Mouse (Mus musculus): Measurements from ENCODE around the gene Crtap. TPM values are rescaled to one million over a fixed set of nuclear protein-coding genes. Genes with fewer than 3 reads are reported as not detected.

Gene Crtap
- total RNA-seq, 1 experiment = 106 TPM

DNA sequence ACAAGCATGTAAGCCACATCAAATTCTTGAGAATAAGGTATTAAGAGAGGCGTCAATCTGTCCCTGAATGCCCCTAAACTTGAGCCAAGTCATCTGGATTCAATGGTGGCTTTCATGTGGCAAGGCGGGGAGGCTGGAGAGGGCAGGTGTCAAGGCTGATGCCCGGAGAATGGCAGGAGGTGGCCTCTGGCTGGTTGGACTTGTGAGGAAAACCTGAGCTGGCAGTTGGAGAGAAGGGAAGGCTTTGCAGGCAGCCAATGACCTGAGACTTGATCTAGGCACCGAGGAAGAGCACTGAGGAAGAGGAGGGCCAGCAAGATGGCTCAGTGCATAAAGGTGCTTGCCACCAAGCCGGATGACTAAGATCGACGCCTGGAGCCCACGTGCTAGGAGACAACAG is 2.2 kb downstream of the Crtap start:
- in situ Hi-C loops (cut with MboI; ENCODE audit: low sequenced_read_pairs in 2 of 2, unreplicated experiment in 2 of 2) = no loop called here
- H3K36me3 ChIP-seq (ENCODE audit: control insufficient read depth, insufficient read depth, low read length, poor library complexity, severe bottlenecking) = 0 out of 2 replicates have a peak, but pooled peaks cover 4% of the 10 kb centered on the region
- H3K4me1 ChIP-seq (ENCODE audit: control insufficient read depth in 2 of 2, insufficient read depth in 2 of 2, low read length in 2 of 2, poor library complexity in 1 of 2) = peaks cover 0 to 11% of the 10 kb centered on the region in 2 experiments; a peak in 3 of 4 replicates
- no peak for TF ChIP-seq ZC3H11A (IDR thresholded peaks at IDR 0.05; ENCODE audit: borderline replicate concordance, low read depth, low read length)
- TF ChIP-seq MAFK (IDR thresholded peaks at IDR 0.05; ENCODE audit: insufficient read depth, low read depth, low read length) = no peak
- no peak for TF ChIP-seq HCFC1 (IDR thresholded peaks at IDR 0.05; ENCODE audit: borderline replicate concordance, insufficient read depth, low read length)
- TF ChIP-seq CHD2 (IDR thresholded peaks at IDR 0.05; ENCODE audit: low read depth, low read length) = no peak
- TF ChIP-seq ZNF384 (IDR thresholded peaks at IDR 0.05; ENCODE audit: low read depth, low read length) = no peak
- no peaks in the 10 kb centered on the region for H3K9me3 ChIP-seq (ENCODE audit: control insufficient read depth, insufficient read depth, low read depth, low read length)
- no peak overlapping the region for H3K27ac ChIP-seq (ENCODE audit: insufficient read depth, low read depth, low read length, poor library complexity, severe bottlenecking)
- no peak for DNase-seq (ENCODE audit: low read depth, low spot score)
- no peak overlapping the region for H3K4me3 ChIP-seq (ENCODE audit: insufficient read depth in 1 of 2, low read depth in 1 of 2, low read length in 2 of 2, poor library complexity in 1 of 2, severe bottlenecking in 1 of 2)
- no peak overlapping the region for H3K9ac ChIP-seq (ENCODE audit: insufficient read depth, low read depth, low read length, poor library complexity, severe bottlenecking)

- Histone ChIP-seq H3K4me3 (ENCODE audit: insufficient read depth in 1 of 2, low read depth in 1 of 2, low read length in 2 of 2, poor library complexity in 1 of 2, severe bottlenecking in 1 of 2) (no peak overlapping the region), H3K27ac (ENCODE audit: insufficient read depth, low read depth, low read length, poor library complexity, severe bottlenecking) (no peak overlapping the region), H3K36me3 (ENCODE audit: control insufficient read depth, insufficient read depth, low read length, poor library complexity, severe bottlenecking) (peaks cover 12% of the 10 kb centered on the region; the same call in 1 of the 2 replicates), H3K4me1 (ENCODE audit: control insufficient read depth in 2 of 2, insufficient read depth in 2 of 2, low read length in 2 of 2, poor library complexity in 1 of 2) (peaks cover 0 to 8% of the 10 kb centered on the region in 2 experiments; a peak in 2 of 4 replicates), H3K9ac (ENCODE audit: insufficient read depth, low read depth, low read length, poor library complexity, severe bottlenecking) (no peak overlapping the region), H3K9me3 (ENCODE audit: control insufficient read depth, insufficient read depth, low read depth, low read length) (no peaks in the 10 kb centered on the region)
- TF ChIP-seq ZC3H11A (IDR thresholded peaks at IDR 0.05; ENCODE audit: borderline replicate concordance, low read depth, low read length) (no peak), MAFK (IDR thresholded peaks at IDR 0.05; ENCODE audit: insufficient read depth, low read depth, low read length) (no peak), HCFC1 (IDR thresholded peaks at IDR 0.05; ENCODE audit: borderline replicate concordance, insufficient read depth, low read length) (no peak), ZNF384 (IDR thresholded peaks at IDR 0.05; ENCODE audit: low read depth, low read length) (no peak), CHD2 (IDR thresholded peaks at IDR 0.05; ENCODE audit: low read depth, low read length) (no peak)
- DNase-seq (ENCODE audit: low read depth, low spot score) = no peak
- in situ Hi-C loops (cut with MboI; ENCODE audit: low sequenced_read_pairs in 2 of 2, unreplicated experiment in 2 of 2) = no loop called here
Measured at GRCm38 (mm10) chr9:114387086-114387485, 3.4 kb downstream of the Crtap start.

- Histone ChIP-seq H3K4me1 (ENCODE audit: control insufficient read depth in 2 of 2, insufficient read depth in 2 of 2, low read length in 2 of 2, poor library complexity in 1 of 2) (peaks cover 0 to 7% of the 10 kb centered on the region in 2 experiments; a peak in 2 of 4 replicates), H3K9ac (ENCODE audit: insufficient read depth, low read depth, low read length, poor library complexity, severe bottlenecking) (no peak overlapping the region), H3K27ac (ENCODE audit: insufficient read depth, low read depth, low read length, poor library complexity, severe bottlenecking) (no peak overlapping the region), H3K9me3 (ENCODE audit: control insufficient read depth, insufficient read depth, low read depth, low read length) (no peaks in the 10 kb centered on the region), H3K36me3 (ENCODE audit: control insufficient read depth, insufficient read depth, low read length, poor library complexity, severe bottlenecking) (peaks cover 18% of the 10 kb centered on the region; the same call in 1 of the 2 replicates), H3K4me3 (ENCODE audit: insufficient read depth in 1 of 2, low read depth in 1 of 2, low read length in 2 of 2, poor library complexity in 1 of 2, severe bottlenecking in 1 of 2) (no peak overlapping the region)
- in situ Hi-C loops (cut with MboI; ENCODE audit: low sequenced_read_pairs in 2 of 2, unreplicated experiment in 2 of 2) = no loop called here
- no peak for TF ChIP-seq ZC3H11A (IDR thresholded peaks at IDR 0.05; ENCODE audit: borderline replicate concordance, low read depth, low read length)
- TF ChIP-seq ZNF384 (IDR thresholded peaks at IDR 0.05; ENCODE audit: low read depth, low read length) = 0 out of 2 replicates have a peak, but pooled peaks have one; percentile 2
- TF ChIP-seq CHD2 (IDR thresholded peaks at IDR 0.05; ENCODE audit: low read depth, low read length) = no peak
- TF ChIP-seq MAFK (IDR thresholded peaks at IDR 0.05; ENCODE audit: insufficient read depth, low read depth, low read length) = no peak
- no peak for TF ChIP-seq HCFC1 (IDR thresholded peaks at IDR 0.05; ENCODE audit: borderline replicate concordance, insufficient read depth, low read length)
- DNase-seq (ENCODE audit: low read depth, low spot score) = no peak
Measured at GRCm38 (mm10) chr9:114385160-114385559, 5.3 kb downstream of the Crtap start.

GRCm38 (mm10) chr9:114384691-114385090 is 5.8 kb downstream of the Crtap start:
- H3K4me3 ChIP-seq (ENCODE audit: insufficient read depth in 1 of 2, low read depth in 1 of 2, low read length in 2 of 2, poor library complexity in 1 of 2, severe bottlenecking in 1 of 2) = no peak overlapping the region
- peaks cover 22% of the 10 kb centered on the region; the same call in 1 of the 2 replicates for H3K36me3 ChIP-seq (ENCODE audit: control insufficient read depth, insufficient read depth, low read length, poor library complexity, severe bottlenecking)

More at GRCm38 (mm10) chr9:114384691-114385090, 5.8 kb downstream of the Crtap start:
- no peaks in the 10 kb centered on the region for H3K9me3 ChIP-seq (ENCODE audit: control insufficient read depth, insufficient read depth, low read depth, low read length)
- peaks cover 0 to 9% of the 10 kb centered on the region in 2 experiments; a peak in 2 of 4 replicates for H3K4me1 ChIP-seq (ENCODE audit: control insufficient read depth in 2 of 2, insufficient read depth in 2 of 2, low read length in 2 of 2, poor library complexity in 1 of 2)
- TF ChIP-seq ZC3H11A (IDR thresholded peaks at IDR 0.05; ENCODE audit: borderline replicate concordance, low read depth, low read length) (no peak), ZNF384 (IDR thresholded peaks at IDR 0.05; ENCODE audit: low read depth, low read length) (0 out of 2 replicates have a peak, but pooled peaks have one; percentile 16)
- H3K27ac ChIP-seq (ENCODE audit: insufficient read depth, low read depth, low read length, poor library complexity, severe bottlenecking) = no peak overlapping the region
- no peak for DNase-seq (ENCODE audit: low read depth, low spot score)
- in situ Hi-C loops (cut with MboI; ENCODE audit: low sequenced_read_pairs in 2 of 2, unreplicated experiment in 2 of 2) = no loop called here
- H3K9ac ChIP-seq (ENCODE audit: insufficient read depth, low read depth, low read length, poor library complexity, severe bottlenecking) = no peak overlapping the region
